Mouse (Mus musculus): Measurements from ENCODE around the gene Rnf128. TPM values are rescaled to one million over a fixed set of nuclear protein-coding genes. Genes with fewer than 3 reads are reported as not detected.
"Not testable (repeated sequence)": the region's sequence is repeated elsewhere in the genome, so short reads cannot be mapped to it uniquely, and the experiment has no call there.

Gene Rnf128
- polyA plus RNA-seq, 1 experiment from 2014 or later: 1.2 TPM

DNA sequence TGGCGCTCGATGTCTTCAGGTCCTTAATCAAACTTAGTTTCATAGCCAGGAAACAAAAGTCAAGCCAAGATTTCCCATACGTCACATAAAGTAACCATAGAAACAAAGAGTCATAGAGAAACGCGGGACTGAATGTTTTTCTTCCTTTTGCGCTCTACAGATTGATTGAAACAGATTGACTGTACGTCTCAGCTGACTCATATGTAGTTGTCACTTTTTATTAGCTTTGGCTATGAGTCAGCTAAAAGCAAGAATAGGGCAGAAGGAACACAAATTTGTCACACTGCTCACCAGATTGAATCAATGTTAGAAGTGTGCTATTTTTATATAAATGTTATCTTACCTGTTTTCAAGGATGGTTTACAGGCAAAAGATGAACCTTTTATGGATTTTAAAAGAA lies 19.4 kb upstream of the Rnf128 start:
- no peaks in the 10 kb centered on the region for H3K4me1 ChIP-seq (ENCODE audit: control insufficient read depth, insufficient read depth, low read length)
- H3K9me3 ChIP-seq (ENCODE audit: control insufficient read depth, low read length): no peaks in the 10 kb centered on the region
- no peak overlapping the region for H3K9ac ChIP-seq (ENCODE audit: low read length)
- ATAC-seq (ENCODE audit: low FRiP score): no peak
- no peak overlapping the region for H3K4me3 ChIP-seq (ENCODE audit: low read depth, low read length)
- 89% methylated on average over 7 of the region's 7 CpGs for WGBS
- no peaks in the 10 kb centered on the region for H3K36me3 ChIP-seq (ENCODE audit: control insufficient read depth, insufficient read depth, low read length)
- no peak overlapping the region for H3K4me2 ChIP-seq
- no peak for DNase-seq (ENCODE audit: low spot score, missing footprints)
- no peaks in the 10 kb centered on the region; the same call in 1 of the 2 replicates for H3K27me3 ChIP-seq (ENCODE audit: control insufficient read depth, insufficient read depth, low read length)
- no peak overlapping the region for H3K27ac ChIP-seq (ENCODE audit: low read depth, low read length)

DNA sequence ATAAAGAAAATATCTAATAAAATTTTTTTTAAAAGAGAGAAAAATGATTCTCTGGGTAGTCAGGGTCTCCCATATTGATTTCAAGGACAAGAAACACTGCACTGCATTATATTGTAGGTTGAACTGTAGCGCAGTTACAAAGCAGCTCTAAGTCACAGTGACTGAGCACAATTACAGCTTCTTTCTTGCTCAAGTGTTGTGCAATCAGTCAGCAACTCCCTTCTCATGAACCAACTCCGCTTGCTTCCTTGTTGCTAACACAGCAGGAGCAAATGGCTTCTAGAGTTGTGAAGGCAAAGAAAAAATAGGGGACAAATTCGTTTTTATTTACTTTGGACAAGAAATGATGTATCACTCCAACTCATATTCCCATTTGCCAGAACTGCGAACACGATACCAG lies 12.7 kb upstream of the Rnf128 start:
- Histone ChIP-seq H3K27me3 (ENCODE audit: control insufficient read depth, insufficient read depth, low read length) (no peaks in the 10 kb centered on the region; the same call in none of the 2 replicates), H3K4me1 (ENCODE audit: control insufficient read depth, insufficient read depth, low read length) (no peaks in the 10 kb centered on the region), H3K9ac (ENCODE audit: low read length) (no peak overlapping the region), H3K36me3 (ENCODE audit: control insufficient read depth, insufficient read depth, low read length) (no peaks in the 10 kb centered on the region), H3K27ac (ENCODE audit: low read depth, low read length) (no peak overlapping the region), H3K9me3 (ENCODE audit: control insufficient read depth, low read length) (no peaks in the 10 kb centered on the region), H3K4me2 (no peak overlapping the region), H3K4me3 (ENCODE audit: low read depth, low read length) (no peak overlapping the region)
- 84% methylated on average over 5 of the region's 5 CpGs for WGBS
- no peak for DNase-seq (ENCODE audit: low spot score, missing footprints)
- no peak for ATAC-seq (ENCODE audit: low FRiP score)

DNA sequence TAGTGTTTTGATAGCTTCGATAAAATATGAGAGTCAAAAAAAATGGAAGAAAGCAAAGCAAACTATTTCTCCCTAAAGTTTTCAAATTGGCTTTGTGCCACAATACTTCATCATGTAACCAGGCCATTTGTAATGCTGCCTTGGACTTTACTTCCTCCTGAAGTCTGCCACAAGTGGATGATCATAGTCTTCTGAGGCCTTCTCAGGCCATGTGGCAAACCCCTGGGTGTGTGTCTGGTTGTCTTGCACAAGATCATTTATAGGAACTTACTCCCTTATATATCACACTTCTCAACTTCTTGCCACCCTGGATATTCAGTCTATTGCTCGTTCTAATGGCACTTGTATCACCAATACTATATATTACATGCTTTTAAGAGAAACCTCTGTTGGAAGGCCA lies 11.0 kb upstream of the Rnf128 start:
- Histone ChIP-seq H3K4me2 (no peak overlapping the region), H3K27ac (ENCODE audit: low read depth, low read length) (no peak overlapping the region), H3K36me3 (ENCODE audit: control insufficient read depth, insufficient read depth, low read length) (no peaks in the 10 kb centered on the region), H3K27me3 (ENCODE audit: control insufficient read depth, insufficient read depth, low read length) (no peaks in the 10 kb centered on the region; the same call in none of the 2 replicates), H3K9ac (ENCODE audit: low read length) (no peak overlapping the region), H3K4me1 (ENCODE audit: control insufficient read depth, insufficient read depth, low read length) (no peaks in the 10 kb centered on the region), H3K9me3 (ENCODE audit: control insufficient read depth, low read length) (no peaks in the 10 kb centered on the region), H3K4me3 (ENCODE audit: low read depth, low read length) (no peak overlapping the region)
- DNase-seq (ENCODE audit: low spot score, missing footprints) (no peak), ATAC-seq (ENCODE audit: low FRiP score) (no peak)
- WGBS: 83% methylated on average over 2 of the region's 2 CpGs

DNA sequence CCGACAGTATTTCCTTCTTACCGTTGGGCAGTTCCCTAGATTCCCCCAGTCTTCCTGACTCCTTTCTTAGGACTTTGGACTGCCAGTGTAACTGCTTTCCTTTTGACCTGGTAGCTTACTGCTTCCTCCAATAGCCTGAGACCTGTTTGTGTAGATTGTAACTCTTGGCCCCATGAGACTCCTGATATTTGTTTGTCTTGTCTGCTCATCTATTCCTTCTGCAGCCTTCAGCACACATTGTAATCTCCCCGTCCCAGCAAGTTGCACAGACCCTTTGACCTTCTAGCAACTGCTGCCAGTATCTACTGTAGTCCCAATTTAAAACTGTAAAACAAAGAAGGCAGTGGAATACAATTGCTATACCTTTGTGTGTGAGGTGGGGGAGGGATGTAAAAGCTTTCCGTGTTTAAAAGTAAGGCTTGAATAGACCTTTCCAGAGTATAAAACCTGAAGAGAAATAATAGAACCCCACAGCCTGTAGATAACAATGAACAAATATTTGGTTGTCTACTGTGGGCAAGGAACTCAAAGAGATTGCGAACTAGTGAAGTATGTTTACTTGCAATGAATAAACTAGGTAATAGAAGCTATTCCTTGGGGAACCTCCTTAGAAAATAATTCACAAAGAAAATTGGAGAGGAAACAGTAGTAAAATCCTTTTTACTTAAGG lies 726 bp upstream of the Rnf128 start:
- H3K9me3 ChIP-seq (ENCODE audit: control insufficient read depth, low read length): no peaks in the 10 kb centered on the region
- no peak overlapping the region for H3K4me2 ChIP-seq
- ATAC-seq (ENCODE audit: low FRiP score) (no peak), DNase-seq (ENCODE audit: low spot score, missing footprints) (no peak)
- no peaks in the 10 kb centered on the region; the same call in 1 of the 2 replicates for H3K27me3 ChIP-seq (ENCODE audit: control insufficient read depth, insufficient read depth, low read length)
- WGBS: 77% methylated on average over 5 of the region's 5 CpGs
- H3K36me3 ChIP-seq (ENCODE audit: control insufficient read depth, insufficient read depth, low read length): no peaks in the 10 kb centered on the region
- no peak overlapping the region for H3K4me3 ChIP-seq (ENCODE audit: low read depth, low read length)
- no peak overlapping the region for H3K27ac ChIP-seq (ENCODE audit: low read depth, low read length)
- no peaks in the 10 kb centered on the region for H3K4me1 ChIP-seq (ENCODE audit: control insufficient read depth, insufficient read depth, low read length)
- H3K9ac ChIP-seq (ENCODE audit: low read length): no peak overlapping the region

DNA sequence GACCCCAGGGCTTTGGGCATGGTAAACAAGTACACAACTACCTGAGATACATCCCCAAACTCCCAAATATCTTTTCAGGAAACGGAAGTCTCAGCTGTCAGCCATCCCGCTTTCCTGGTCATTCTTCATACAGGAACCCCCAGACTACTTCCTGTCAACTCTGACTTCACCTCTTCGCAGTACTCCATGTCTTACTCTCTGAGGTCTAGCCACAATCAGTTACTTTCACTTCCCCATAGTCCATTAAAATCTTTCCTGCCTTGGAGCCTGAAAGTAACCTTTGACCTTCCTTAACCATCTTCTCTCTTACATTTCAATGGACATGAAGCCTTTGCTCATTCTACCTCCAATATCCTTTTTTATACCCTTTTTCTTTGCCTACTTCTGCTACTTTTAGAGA lies 6.9 kb downstream of the Rnf128 start:
- Histone ChIP-seq H3K9me3 (ENCODE audit: control insufficient read depth, low read length) (no peaks in the 10 kb centered on the region), H3K27me3 (ENCODE audit: control insufficient read depth, insufficient read depth, low read length) (no peaks in the 10 kb centered on the region), H3K9ac (ENCODE audit: low read length) (no peak overlapping the region), H3K4me2 (no peak overlapping the region), H3K4me3 (ENCODE audit: low read depth, low read length) (no peak overlapping the region), H3K36me3 (ENCODE audit: control insufficient read depth, insufficient read depth, low read length) (no peaks in the 10 kb centered on the region), H3K27ac (ENCODE audit: low read depth, low read length) (no peak overlapping the region), H3K4me1 (ENCODE audit: control insufficient read depth, insufficient read depth, low read length) (no peaks in the 10 kb centered on the region)
- WGBS: 95% methylated on average over 3 of the region's 3 CpGs
- DNase-seq (ENCODE audit: low spot score, missing footprints) (no peak), ATAC-seq (ENCODE audit: low FRiP score) (no peak)

DNA sequence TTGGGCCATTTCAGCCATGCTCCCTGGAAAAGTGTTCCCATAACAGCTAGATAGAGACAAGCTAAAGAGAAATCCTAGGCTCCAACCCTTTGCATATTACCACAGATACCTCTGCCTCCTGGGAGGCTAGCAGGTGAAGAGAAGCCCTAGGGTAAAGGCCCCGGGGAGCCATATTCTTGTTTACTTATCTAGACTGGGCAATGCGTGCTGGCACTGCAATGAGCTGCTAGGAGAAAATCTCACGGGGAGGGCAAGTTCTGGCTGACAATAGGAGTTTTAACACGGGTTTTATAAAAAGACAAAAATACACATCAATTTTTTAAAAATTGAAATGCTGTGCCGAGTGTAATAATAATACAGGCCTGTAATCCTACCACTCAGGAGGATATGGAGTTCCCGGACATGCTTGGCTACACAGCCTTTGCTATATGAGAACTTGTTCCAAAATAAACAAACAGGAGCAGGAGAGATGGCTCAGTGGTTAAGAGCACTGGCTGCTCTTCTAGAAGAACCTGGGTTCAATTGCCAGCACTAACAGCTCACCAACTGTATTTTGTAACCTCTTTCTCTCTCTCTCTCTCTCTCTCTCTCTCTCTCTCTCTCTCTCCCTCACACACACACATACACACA lies 15.6 kb downstream of the Rnf128 start:
- H3K4me3 ChIP-seq (ENCODE audit: low read depth, low read length): no peak overlapping the region
- no peaks in the 10 kb centered on the region for H3K4me1 ChIP-seq (ENCODE audit: control insufficient read depth, insufficient read depth, low read length)
- no peak for ATAC-seq (ENCODE audit: low FRiP score)
- no peak overlapping the region for H3K27ac ChIP-seq (ENCODE audit: low read depth, low read length)
- no peaks in the 10 kb centered on the region for H3K9me3 ChIP-seq (ENCODE audit: control insufficient read depth, low read length)
- no peak overlapping the region for H3K4me2 ChIP-seq
- no peaks in the 10 kb centered on the region for H3K27me3 ChIP-seq (ENCODE audit: control insufficient read depth, insufficient read depth, low read length)
- no peaks in the 10 kb centered on the region for H3K36me3 ChIP-seq (ENCODE audit: control insufficient read depth, insufficient read depth, low read length)
- 80% methylated on average over 6 of the region's 6 CpGs for WGBS
- no peak for DNase-seq (ENCODE audit: low spot score, missing footprints)
- no peak overlapping the region for H3K9ac ChIP-seq (ENCODE audit: low read length)

DNA sequence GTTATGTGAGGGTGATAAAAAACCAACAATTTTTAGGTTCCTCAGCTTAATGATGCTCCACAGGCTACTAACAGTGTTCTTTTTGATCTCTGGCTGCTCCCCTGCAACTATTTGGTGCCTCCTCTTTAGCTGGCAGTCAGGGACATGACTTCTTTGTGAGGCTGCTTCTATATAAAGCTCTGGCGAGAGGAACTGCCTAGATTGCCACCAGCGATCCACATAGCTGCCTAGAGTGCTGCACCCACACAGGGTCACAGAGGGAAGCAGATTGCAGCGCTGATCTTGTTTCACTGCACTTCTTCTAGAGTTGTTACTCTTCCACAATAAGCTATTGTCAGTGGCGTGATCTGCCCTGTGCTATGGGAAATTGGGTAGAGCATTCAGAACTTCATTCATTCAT lies 20.5 kb downstream of the Rnf128 start:
- no peak overlapping the region for H3K9ac ChIP-seq (ENCODE audit: low read length)
- 60% methylated on average over 4 of the region's 4 CpGs for WGBS
- no peak overlapping the region for H3K4me3 ChIP-seq (ENCODE audit: low read depth, low read length)
- no peaks in the 10 kb centered on the region for H3K27me3 ChIP-seq (ENCODE audit: control insufficient read depth, insufficient read depth, low read length)
- H3K4me2 ChIP-seq: no peak overlapping the region
- H3K36me3 ChIP-seq (ENCODE audit: control insufficient read depth, insufficient read depth, low read length): no peaks in the 10 kb centered on the region
- H3K4me1 ChIP-seq (ENCODE audit: control insufficient read depth, insufficient read depth, low read length): no peaks in the 10 kb centered on the region
- no peak for ATAC-seq (ENCODE audit: low FRiP score)
- no peak overlapping the region for H3K27ac ChIP-seq (ENCODE audit: low read depth, low read length)
- H3K9me3 ChIP-seq (ENCODE audit: control insufficient read depth, low read length): no peaks in the 10 kb centered on the region
- DNase-seq (ENCODE audit: low spot score, missing footprints): no peak

DNA sequence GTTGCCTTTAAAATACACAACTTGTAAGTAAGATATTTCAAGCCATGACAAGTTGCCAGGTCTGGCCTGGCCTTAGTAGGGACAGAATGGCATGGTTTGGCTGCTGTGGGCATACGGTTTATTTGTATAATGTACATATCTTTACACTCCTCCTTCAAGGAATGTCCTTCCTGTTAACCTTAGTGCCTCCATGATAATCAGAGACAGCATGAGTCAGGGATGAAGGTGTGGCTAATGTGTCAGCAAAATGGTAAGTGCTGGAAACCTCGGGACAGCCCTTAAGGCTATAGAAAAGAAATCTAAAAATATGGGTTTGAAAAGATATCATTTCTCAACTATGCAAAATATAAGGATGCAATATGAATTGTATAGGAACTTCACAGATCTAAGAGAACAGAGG lies 23.6 kb downstream of the Rnf128 start:
- not testable (repeated sequence) for H3K4me3 ChIP-seq (ENCODE audit: low read depth, low read length); H3K9me3 ChIP-seq (ENCODE audit: control insufficient read depth, low read length); H3K27me3 ChIP-seq (ENCODE audit: control insufficient read depth, insufficient read depth, low read length); H3K4me1 ChIP-seq (ENCODE audit: control insufficient read depth, insufficient read depth, low read length); H3K4me2 ChIP-seq; DNase-seq (ENCODE audit: low spot score, missing footprints); H3K9ac ChIP-seq (ENCODE audit: low read length); H3K36me3 ChIP-seq (ENCODE audit: control insufficient read depth, insufficient read depth, low read length); ATAC-seq (ENCODE audit: low FRiP score); H3K27ac ChIP-seq (ENCODE audit: low read depth, low read length)
- WGBS: 75% methylated on average over 2 of the region's 2 CpGs

DNA sequence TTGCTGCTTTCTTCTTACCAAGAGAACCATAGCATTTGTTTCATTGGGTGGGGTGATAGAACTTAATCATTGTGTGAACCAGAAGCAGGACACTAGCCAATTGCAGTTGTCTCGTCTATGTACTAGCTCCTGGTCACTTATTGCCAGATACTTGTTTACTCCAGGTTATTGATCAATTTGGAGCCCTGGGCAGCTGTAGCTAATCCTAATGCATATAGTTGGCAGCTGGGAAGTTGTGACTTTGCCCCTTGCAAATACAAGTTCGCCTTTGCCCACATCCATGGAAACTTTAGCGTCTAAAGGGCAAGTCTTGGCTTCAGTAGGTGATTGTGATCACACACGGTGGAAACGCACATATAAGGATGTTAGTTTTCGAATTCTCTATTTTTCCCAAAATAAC lies 33.3 kb downstream of the Rnf128 start:
- Histone ChIP-seq H3K9ac (ENCODE audit: low read length) (no peak overlapping the region), H3K36me3 (ENCODE audit: control insufficient read depth, insufficient read depth, low read length) (no peaks in the 10 kb centered on the region), H3K4me1 (ENCODE audit: control insufficient read depth, insufficient read depth, low read length) (no peaks in the 10 kb centered on the region), H3K4me3 (ENCODE audit: low read depth, low read length) (no peak overlapping the region), H3K27me3 (ENCODE audit: control insufficient read depth, insufficient read depth, low read length) (peaks cover 2% of the 10 kb centered on the region; the same call in 1 of the 2 replicates), H3K9me3 (ENCODE audit: control insufficient read depth, low read length) (no peaks in the 10 kb centered on the region), H3K27ac (ENCODE audit: low read depth, low read length) (no peak overlapping the region), H3K4me2 (no peak overlapping the region)
- WGBS: 85% methylated on average over 6 of the region's 6 CpGs
- DNase-seq (ENCODE audit: low spot score, missing footprints) (no peak), ATAC-seq (ENCODE audit: low FRiP score) (no peak)
